Mouse (Mus musculus) heart, embryonic 16.5 days (tissue): ENCODE data around the gene Tenm3. TPM values are rescaled to one million over a fixed set of nuclear protein-coding genes. Genes with fewer than 3 reads are reported as not detected.

Experiments used
- ATAC-seq: fragments of 200-750 bp; cut with Nextera tagmentation; replicated peaks from 2 replicates; pipeline ENCODE4 v1.8.0; 2017; ENCODE audit warnings: moderate number of reproducible peaks; ENCODE audit not compliant: insufficient read depth, low FRiP score; ENCODE audit errors: extremely low read depth
- H3K27ac ChIP-seq: fragments of 300-500 bp; sonication (generic); 2 replicates; pipeline ENCODE4 v1.5.1; 2014; ENCODE audit warnings: mild to moderate bottlenecking, low read length, control low read depth, moderate library complexity
- H3K27me3 ChIP-seq: fragments of 300-500 bp; sonication (generic); 2 replicates; pipeline ENCODE4 v1.6.1; 2014; ENCODE audit warnings: low read length, mixed read lengths; ENCODE audit not compliant: control insufficient read depth, insufficient read depth
- H3K36me3 ChIP-seq: fragments of 300-500 bp; sonication (generic); 2 replicates; pipeline ENCODE4 v1.6.1; 2014; ENCODE audit not compliant: control insufficient read depth, insufficient read depth
- H3K4me1 ChIP-seq: fragments of 300-500 bp; sonication (generic); 2 replicates; pipeline ENCODE4 v1.6.1; 2014; ENCODE audit warnings: low read length, mixed read lengths; ENCODE audit not compliant: control insufficient read depth, insufficient read depth
- H3K4me2 ChIP-seq: fragments of 300-500 bp; sonication (generic); 2 replicates; pipeline ENCODE4 v1.6.1; 2014; ENCODE audit warnings: low read depth, mild to moderate bottlenecking, control low read depth, low read length
- H3K4me3 ChIP-seq: fragments of 300-500 bp; sonication (generic); 2 replicates; pipeline ENCODE4 v1.5.1; 2014; ENCODE audit warnings: mild to moderate bottlenecking, control low read depth, low read length
- H3K9ac ChIP-seq: fragments of 300-500 bp; sonication (generic); 2 replicates; pipeline ENCODE4 v1.6.1; 2014; ENCODE audit warnings: low read length, control low read depth
- H3K9me3 ChIP-seq: fragments of 300-500 bp; sonication (generic); replicated peaks from 2 replicates; pipeline ENCODE4 v1.6.1; 2016; ENCODE audit warnings: low read length; ENCODE audit not compliant: control insufficient read depth
- WGBS: fragments of 180-500 bp; shearing (Covaris S2); extraction: QIAGEN DNeasy Blood & Tissue Kit; methylation state at CpG from one replicate; pipeline ENCODE4 v1.1.7; 2014; 5-methylcytosine and 5-hydroxymethylcytosine counted together
- polyA plus RNA-seq: library from polyadenylated mRNA; unstranded; fragments of >200 nt; fragmentation: Nextera tagmentation; extraction: Ambion mirVana; gene quantifications from 2 replicates; pipeline ENCODE4 v1.2.1, GENCODE M21; 2015

The Tenm3 gene
- polyA plus RNA-seq, 1 experiment from 2014 or later: 4.5 TPM

DNA sequence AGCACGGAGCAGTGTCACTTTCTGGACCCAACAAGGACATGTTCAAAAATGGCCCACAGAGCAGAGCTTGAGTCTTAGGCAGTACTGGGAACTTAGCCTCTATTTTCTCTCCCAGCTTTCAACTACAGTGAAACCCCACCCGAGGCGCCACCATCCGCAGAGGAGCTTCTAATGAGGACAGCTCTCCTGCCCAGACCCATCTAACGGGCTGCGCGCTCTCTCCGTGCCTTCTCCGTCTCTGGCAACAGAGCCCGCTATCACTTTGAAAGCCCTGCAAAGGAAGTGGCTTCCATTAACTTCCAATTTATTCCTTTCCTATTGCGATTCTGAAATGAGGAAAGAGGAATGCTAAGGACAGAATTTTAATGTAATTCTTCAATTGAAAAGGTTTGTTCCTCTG lies 569.2 kb downstream of the Tenm3 start:
- no peak overlapping the region for H3K4me3 ChIP-seq
- no peak for ATAC-seq
- no peaks in the 10 kb centered on the region for H3K27me3 ChIP-seq
- no peak overlapping the region for H3K9ac ChIP-seq
- peaks cover 15% of the 10 kb centered on the region for H3K36me3 ChIP-seq
- no peak overlapping the region for H3K4me2 ChIP-seq
- WGBS: 91% methylated on average over 11 of the region's 11 CpGs
- no peaks in the 10 kb centered on the region for H3K4me1 ChIP-seq
- no peak overlapping the region for H3K27ac ChIP-seq
- peaks cover 7% of the 10 kb centered on the region for H3K9me3 ChIP-seq

DNA sequence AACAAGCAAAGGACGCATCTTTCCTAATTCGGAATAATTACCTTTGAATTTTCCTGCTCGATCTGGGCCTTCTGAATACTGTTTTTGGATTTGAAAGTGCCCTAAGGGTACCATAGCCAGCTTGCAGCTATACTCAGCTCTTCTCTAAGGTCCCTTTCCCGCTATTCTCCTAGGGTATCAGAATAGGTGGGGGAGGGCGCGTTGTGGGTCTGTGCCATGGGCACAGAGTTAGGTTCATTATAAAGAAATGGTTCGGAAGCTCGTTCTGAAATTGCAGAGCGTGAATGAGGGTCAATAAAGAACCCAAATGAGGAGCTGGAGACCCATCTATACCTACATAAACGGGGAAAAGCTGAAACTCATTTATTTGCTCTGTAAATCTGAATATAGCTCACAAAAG lies 575.1 kb downstream of the Tenm3 start:
- Histone ChIP-seq H3K27ac (no peak overlapping the region), H3K4me1 (no peaks in the 10 kb centered on the region), H3K36me3 (no peaks in the 10 kb centered on the region), H3K4me3 (no peak overlapping the region), H3K9ac (no peak overlapping the region), H3K27me3 (no peaks in the 10 kb centered on the region), H3K4me2 (no peak overlapping the region), H3K9me3 (no peaks in the 10 kb centered on the region)
- no peak for ATAC-seq
- WGBS: 91% methylated on average over 10 of the region's 10 CpGs

DNA sequence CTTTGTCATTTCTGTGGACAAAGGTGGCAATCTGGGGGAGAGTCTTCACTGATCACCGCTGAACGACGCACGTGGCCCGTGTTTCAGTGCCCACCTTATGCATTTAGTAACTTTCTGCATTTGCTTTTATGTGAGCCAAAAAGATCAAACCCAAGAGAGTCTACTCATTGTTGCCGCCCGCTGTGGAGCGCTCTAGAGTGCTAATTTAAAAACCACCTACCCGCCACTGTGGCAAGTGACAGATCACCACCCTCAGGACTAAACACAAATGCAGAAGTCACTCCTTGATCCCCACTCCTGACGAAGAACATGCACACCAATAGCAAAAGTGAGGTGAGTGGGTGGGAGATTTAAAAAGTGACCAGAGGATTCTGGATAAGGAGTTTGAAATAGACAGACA lies 583.5 kb downstream of the Tenm3 start:
- no peak overlapping the region for H3K27ac ChIP-seq
- WGBS: 90% methylated on average over 10 of the region's 10 CpGs

DNA sequence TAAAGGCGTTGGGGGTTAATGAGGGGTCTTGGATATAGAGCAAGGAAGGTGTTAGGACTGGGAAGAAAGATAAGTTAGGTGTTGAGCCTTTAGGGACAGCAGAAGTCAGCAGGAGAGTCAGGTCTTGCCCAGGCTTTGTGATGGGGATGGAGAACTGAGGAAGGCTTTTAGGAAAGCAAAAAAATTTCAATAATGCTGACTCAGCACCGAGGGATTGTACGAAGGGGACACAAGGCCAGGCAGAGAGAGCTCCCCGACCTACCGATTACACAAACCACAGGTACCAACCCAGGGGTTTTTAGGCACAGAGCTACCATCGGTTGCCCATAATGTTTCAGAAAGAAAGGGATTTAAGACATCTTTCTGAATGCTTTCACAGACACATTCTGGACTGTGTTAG lies 583.9 kb downstream of the Tenm3 start:
- H3K9me3 ChIP-seq: no peaks in the 10 kb centered on the region
- H3K36me3 ChIP-seq: no peaks in the 10 kb centered on the region
- H3K4me3 ChIP-seq: no peak overlapping the region
- WGBS: 63% methylated on average over 6 of the region's 6 CpGs
- no peak overlapping the region for H3K27ac ChIP-seq
- H3K4me1 ChIP-seq: no peaks in the 10 kb centered on the region
- no peak overlapping the region for H3K9ac ChIP-seq
- no peak overlapping the region for H3K4me2 ChIP-seq
- ATAC-seq: no peak
- no peaks in the 10 kb centered on the region for H3K27me3 ChIP-seq

More for the DNA sequence above, 583.5 kb downstream of the Tenm3 start:
- Histone ChIP-seq H3K36me3 (no peaks in the 10 kb centered on the region), H3K9me3 (no peaks in the 10 kb centered on the region), H3K27me3 (no peaks in the 10 kb centered on the region), H3K4me2 (no peak overlapping the region), H3K4me1 (no peaks in the 10 kb centered on the region), H3K4me3 (no peak overlapping the region), H3K9ac (no peak overlapping the region)
- ATAC-seq: no peak

DNA sequence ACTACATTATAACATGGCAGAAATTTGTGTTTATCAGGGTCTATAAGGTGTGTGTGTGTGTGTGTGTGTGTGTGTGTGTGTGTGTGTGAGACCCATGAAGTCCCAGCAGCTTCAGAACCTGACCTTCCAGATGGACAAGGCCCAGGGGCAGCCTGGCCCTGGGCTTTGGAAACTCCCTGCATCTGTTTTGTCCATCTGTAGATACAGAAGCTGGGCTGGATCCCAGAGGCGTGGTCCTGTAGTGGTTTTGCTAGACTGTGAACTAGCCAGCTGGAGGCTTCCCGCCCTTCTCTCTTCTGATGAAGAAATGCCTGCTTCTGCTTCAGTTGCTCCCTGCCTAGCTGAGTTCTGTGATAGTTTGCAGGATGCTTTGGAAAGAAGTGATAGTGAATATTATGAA lies 599.9 kb downstream of the Tenm3 start:
- Histone ChIP-seq H3K36me3 (no peaks in the 10 kb centered on the region), H3K4me2 (no peak overlapping the region), H3K27me3 (no peaks in the 10 kb centered on the region), H3K4me3 (no peak overlapping the region), H3K9ac (no peak overlapping the region), H3K4me1 (no peaks in the 10 kb centered on the region), H3K9me3 (no peaks in the 10 kb centered on the region), H3K27ac (no peak overlapping the region)
- ATAC-seq: no peak
- 79% methylated on average over 2 of the region's 2 CpGs for WGBS

DNA sequence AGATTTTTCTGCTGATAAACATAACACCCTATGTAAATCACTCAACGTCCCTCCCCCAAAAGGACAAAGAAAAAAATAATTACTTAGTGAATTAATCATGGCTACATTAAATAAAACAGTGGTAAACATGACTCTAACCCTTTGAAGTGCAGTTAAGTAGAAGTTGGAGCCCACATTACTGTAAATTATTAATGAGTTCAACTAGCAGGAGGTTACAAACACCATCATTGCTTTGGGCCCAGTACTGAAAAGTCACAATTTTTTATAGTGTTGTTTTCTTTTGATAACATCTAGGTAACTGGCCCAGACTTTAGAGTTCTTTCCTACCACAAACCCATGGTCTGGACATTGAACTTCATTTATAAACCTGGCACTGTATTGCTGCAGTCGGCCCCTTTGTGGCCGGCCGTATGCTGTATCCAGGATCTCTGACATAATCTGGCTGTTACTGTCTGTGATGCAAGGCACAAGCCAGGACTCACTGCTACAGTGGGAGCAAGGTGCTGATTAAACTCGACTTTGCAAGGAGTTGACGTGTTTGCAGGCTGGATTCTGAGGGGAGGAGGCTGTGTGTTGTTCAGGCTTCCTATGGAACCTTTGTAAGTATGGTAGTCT lies 602.7 kb downstream of the Tenm3 start:
- Histone ChIP-seq H3K4me1 (no peaks in the 10 kb centered on the region), H3K27me3 (no peaks in the 10 kb centered on the region), H3K27ac (no peak overlapping the region), H3K36me3 (peaks cover 6% of the 10 kb centered on the region), H3K9me3 (0 out of 2 replicates have a peak, but pooled peaks cover 2% of the 10 kb centered on the region), H3K4me2 (no peak overlapping the region), H3K4me3 (no peak overlapping the region), H3K9ac (no peak overlapping the region)
- no peak for ATAC-seq
- 37% methylated on average over 6 of the region's 6 CpGs for WGBS

DNA sequence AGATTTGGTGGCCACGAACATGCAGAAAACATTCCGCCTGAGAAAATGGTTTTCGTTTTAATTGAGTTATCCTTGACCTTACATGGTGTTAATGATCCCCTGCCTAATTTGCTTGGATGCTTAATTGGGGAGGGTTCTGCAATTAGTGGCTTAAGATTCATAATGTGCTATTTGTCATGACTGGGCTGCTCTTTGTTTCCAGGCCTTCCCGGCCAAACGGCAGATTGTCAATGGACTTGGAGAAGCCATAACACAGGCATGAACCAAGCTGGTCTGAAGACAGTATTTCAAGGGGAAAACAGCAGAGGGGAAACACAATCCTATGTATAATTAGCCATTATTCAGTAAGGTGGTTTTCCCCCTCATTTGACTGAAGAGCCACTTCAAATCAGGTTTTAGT lies 606.8 kb downstream of the Tenm3 start:
- no peak overlapping the region for H3K27ac ChIP-seq
- 0 out of 2 replicates have a peak, but pooled peaks cover 2% of the 10 kb centered on the region for H3K9me3 ChIP-seq
- no peak overlapping the region for H3K4me3 ChIP-seq
- no peak overlapping the region for H3K9ac ChIP-seq
- H3K4me2 ChIP-seq: no peak overlapping the region
- H3K36me3 ChIP-seq: peaks cover 8% of the 10 kb centered on the region
- H3K4me1 ChIP-seq: peaks cover 11% of the 10 kb centered on the region; the same call in 1 of the 2 replicates
- no peak for ATAC-seq
- no peaks in the 10 kb centered on the region for H3K27me3 ChIP-seq
- WGBS: 91% methylated on average over 5 of the region's 5 CpGs

DNA sequence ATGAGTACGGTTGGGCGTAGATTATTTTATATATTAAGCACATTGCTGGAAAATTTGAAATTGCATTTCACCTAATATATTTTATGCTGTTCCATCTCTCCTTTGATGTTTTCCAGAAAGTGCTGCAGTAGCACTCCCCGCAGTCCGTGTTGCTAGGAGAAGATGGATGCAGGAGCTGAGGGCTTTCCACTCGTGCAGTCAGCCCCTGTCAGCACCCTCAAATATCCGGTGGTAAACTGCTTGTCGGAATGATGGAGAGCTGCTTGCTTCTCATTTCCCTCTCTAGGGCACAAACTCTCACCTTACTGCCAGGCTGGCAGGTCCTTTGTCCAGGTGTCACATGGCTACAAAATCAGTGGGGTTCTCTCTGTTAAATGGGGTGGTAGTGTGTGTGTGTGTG lies 610.8 kb downstream of the Tenm3 start:
- Histone ChIP-seq H3K9ac (no peak overlapping the region), H3K9me3 (0 out of 2 replicates have a peak, but pooled peaks cover 2% of the 10 kb centered on the region), H3K36me3 (peaks cover 15% of the 10 kb centered on the region), H3K27ac (no peak overlapping the region), H3K4me3 (no peak overlapping the region), H3K4me2 (no peak overlapping the region), H3K27me3 (no peaks in the 10 kb centered on the region), H3K4me1 (peaks cover 11% of the 10 kb centered on the region; the same call in 1 of the 2 replicates)
- no peak for ATAC-seq
- 60% methylated on average over 7 of the region's 7 CpGs for WGBS

DNA sequence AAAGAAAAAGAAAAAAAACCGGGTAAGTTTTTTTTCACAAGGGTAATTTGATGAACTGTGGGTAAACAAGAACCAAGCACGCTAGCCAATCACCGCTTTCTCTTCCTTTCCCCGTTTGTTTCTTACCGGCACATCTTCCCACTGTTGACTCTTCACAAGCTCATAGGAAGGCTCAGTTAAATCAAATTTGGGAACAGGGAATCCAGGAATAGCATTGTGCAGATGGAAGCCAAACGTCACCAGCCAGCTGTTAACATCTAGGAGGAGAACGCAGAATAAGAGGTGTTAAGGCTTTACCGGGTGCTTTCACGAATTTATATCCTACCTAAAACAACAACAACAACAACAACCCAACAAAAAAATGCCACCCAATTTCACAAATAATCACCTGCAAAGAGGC lies 611.9 kb downstream of the Tenm3 start:
- WGBS: 65% methylated on average over 9 of the region's 9 CpGs
- H3K9ac ChIP-seq: no peak overlapping the region
- ATAC-seq: no peak
- 0 out of 2 replicates have a peak, but pooled peaks cover 2% of the 10 kb centered on the region for H3K9me3 ChIP-seq
- H3K27me3 ChIP-seq: no peaks in the 10 kb centered on the region
- peaks cover 11% of the 10 kb centered on the region; the same call in 1 of the 2 replicates for H3K4me1 ChIP-seq
- no peak overlapping the region for H3K27ac ChIP-seq
- H3K36me3 ChIP-seq: peaks cover 15% of the 10 kb centered on the region
- H3K4me2 ChIP-seq: no peak overlapping the region
- H3K4me3 ChIP-seq: no peak overlapping the region
